Mouse (Mus musculus) kidney, embryonic 15.5 days (tissue): Measurements from ENCODE around the gene Defb13. TPM values are rescaled to one million over a fixed set of nuclear protein-coding genes. Genes with fewer than 3 reads are reported as not detected.

Experiments
- ATAC-seq: fragments of 200-750 bp; cut with Nextera tagmentation; replicated peaks from 2 replicates; pipeline ENCODE4 v1.8.0; 2017; ENCODE audit warnings: moderate TSS enrichment; ENCODE audit not compliant: low FRiP score
- H3K27ac ChIP-seq: fragments of 300-500 bp; sonication (generic); 2 replicates; pipeline ENCODE4 v1.5.1; 2015; ENCODE audit warnings: mild to moderate bottlenecking, inconsistent platforms
- H3K27me3 ChIP-seq: fragments of 300-500 bp; sonication (generic); 2 replicates; pipeline ENCODE4 v1.6.1; 2015; ENCODE audit warnings: inconsistent platforms
- H3K36me3 ChIP-seq: fragments of 300-500 bp; sonication (generic); 2 replicates; pipeline ENCODE4 v1.6.1; 2015; ENCODE audit warnings: inconsistent platforms
- H3K4me1 ChIP-seq: fragments of 300-500 bp; sonication (generic); 2 replicates; pipeline ENCODE4 v1.6.1; 2015; ENCODE audit warnings: inconsistent platforms
- H3K4me2 ChIP-seq: fragments of 300-500 bp; sonication (generic); 2 replicates; pipeline ENCODE4 v1.6.1; 2015; ENCODE audit warnings: moderate library complexity, mild to moderate bottlenecking, inconsistent platforms
- H3K4me3 ChIP-seq: fragments of 300-500 bp; sonication (generic); replicated peaks from 2 replicates; pipeline ENCODE4 v1.5.1; 2015; ENCODE audit warnings: mild to moderate bottlenecking, inconsistent platforms
- H3K9ac ChIP-seq: fragments of 300-500 bp; sonication (generic); 2 replicates; pipeline ENCODE4 v1.6.1; 2015; ENCODE audit warnings: mild to moderate bottlenecking, inconsistent platforms
- H3K9me3 ChIP-seq: fragments of 300-500 bp; sonication (generic); replicated peaks from 2 replicates; pipeline ENCODE4 v1.6.1; 2016; ENCODE audit warnings: inconsistent platforms
- WGBS: fragments of 180-500 bp; shearing (Covaris S2); methylation state at CpG from one replicate; pipeline ENCODE4 v1.1.7; 2015; ENCODE audit warnings: mixed read lengths; 5-methylcytosine and 5-hydroxymethylcytosine counted together
- polyA plus RNA-seq: library from polyadenylated mRNA; unstranded; fragments of >200 nt; fragmentation: Nextera tagmentation; extraction: Ambion mirVana; gene quantifications from 2 replicates; pipeline ENCODE4 v1.2.1, GENCODE M21; 2015

Defb13 gene
- polyA plus RNA-seq, 1 experiment from 2014 or later: not detected

GRCm38 (mm10) chr8:21966646-21967045 is 20.1 kb downstream of the Defb13 start:
- no peak overlapping the region for H3K9ac ChIP-seq
- H3K4me1 ChIP-seq: no peaks in the 10 kb centered on the region
- 81% methylated on average over 1 of the region's 1 CpGs for WGBS
- H3K27me3 ChIP-seq: no peaks in the 10 kb centered on the region
- H3K9me3 ChIP-seq: no peaks in the 10 kb centered on the region
- H3K4me3 ChIP-seq: no peak overlapping the region
- H3K36me3 ChIP-seq: no peaks in the 10 kb centered on the region
- H3K27ac ChIP-seq: no peak overlapping the region
- no peak overlapping the region for H3K4me2 ChIP-seq
- no peak for ATAC-seq

GRCm38 (mm10) chr8:21969475-21969874 is 22.9 kb downstream of the Defb13 start, which contains the start of gene Ccdc70:
Gene Ccdc70 (plus strand): TSS chr8:21969775.
- no peaks in the 10 kb centered on the region for H3K27me3 ChIP-seq
- H3K4me2 ChIP-seq: no peak within 1 kb of the TSS
- no peaks in the 10 kb centered on the region for H3K36me3 ChIP-seq
- no peaks in the 10 kb centered on the region for H3K9me3 ChIP-seq
- ATAC-seq: no peak
- H3K4me1 ChIP-seq: no peaks in the 10 kb centered on the region
- WGBS: 96% methylated on average over 3 of the region's 3 CpGs
- no peak within 1 kb of the TSS for H3K27ac ChIP-seq
- H3K4me3 ChIP-seq: no peak within 1 kb of the TSS
- no peak within 1 kb of the TSS for H3K9ac ChIP-seq

GRCm38 (mm10) chr8:21978193-21978592 is 31.6 kb downstream of the Defb13 start:
- no peak for ATAC-seq
- WGBS: 63% methylated on average over 4 of the region's 4 CpGs
- Histone ChIP-seq H3K4me3 (no peak overlapping the region), H3K4me1 (no peaks in the 10 kb centered on the region), H3K36me3 (no peaks in the 10 kb centered on the region), H3K9ac (no peak overlapping the region), H3K4me2 (no peak overlapping the region), H3K9me3 (no peaks in the 10 kb centered on the region), H3K27me3 (no peaks in the 10 kb centered on the region), H3K27ac (no peak overlapping the region)

GRCm38 (mm10) chr8:21981664-21982337 is 35.2 kb downstream of the Defb13 start:
- no peaks in the 10 kb centered on the region for H3K4me1 ChIP-seq
- no peaks in the 10 kb centered on the region for H3K36me3 ChIP-seq
- H3K27me3 ChIP-seq: no peaks in the 10 kb centered on the region
- no peak overlapping the region for H3K27ac ChIP-seq
- H3K9me3 ChIP-seq: no peaks in the 10 kb centered on the region
- H3K4me2 ChIP-seq: no peak overlapping the region
- no peak overlapping the region for H3K4me3 ChIP-seq
- ATAC-seq: no peak
- no peak overlapping the region for H3K9ac ChIP-seq
- WGBS: 65% methylated on average over 8 of the region's 8 CpGs

GRCm38 (mm10) chr8:21992184-21992583 is 45.6 kb downstream of the Defb13 start:
- 23% methylated on average over 6 of the region's 6 CpGs for WGBS
- H3K9me3 ChIP-seq: no peaks in the 10 kb centered on the region
- peak; percentile 82; the same call in 1 of the 2 replicates for ATAC-seq

GRCm38 (mm10) chr8:21995181-21995580 is 48.6 kb downstream of the Defb13 start:
- H3K36me3 ChIP-seq: no peaks in the 10 kb centered on the region
- no peaks in the 10 kb centered on the region for H3K4me1 ChIP-seq
- no peaks in the 10 kb centered on the region for H3K9me3 ChIP-seq
- no peak overlapping the region for H3K9ac ChIP-seq
- no peak overlapping the region for H3K27ac ChIP-seq
- no peak for ATAC-seq
- no peak overlapping the region for H3K4me2 ChIP-seq
- 49% methylated on average over 3 of the region's 3 CpGs for WGBS
- H3K4me3 ChIP-seq: no peak overlapping the region
- no peaks in the 10 kb centered on the region for H3K27me3 ChIP-seq

More at GRCm38 (mm10) chr8:21992184-21992583, 45.6 kb downstream of the Defb13 start:
- Histone ChIP-seq H3K27ac (no peak overlapping the region), H3K4me2 (no peak overlapping the region), H3K36me3 (no peaks in the 10 kb centered on the region), H3K9ac (no peak overlapping the region), H3K4me3 (no peak overlapping the region), H3K4me1 (no peaks in the 10 kb centered on the region), H3K27me3 (no peaks in the 10 kb centered on the region)

Other genes with a start within 250 kb of the Defb13 start
- gene AY761184, start 243.1 kb upstream of the Defb13 start, polyA plus RNA-seq: not detected in 2 replicates
- not detected in 2 replicates for gene Defa24, start 212.3 kb upstream of the Defb13 start, polyA plus RNA-seq
- gene Defb50, start 123.2 kb upstream of the Defb13 start, polyA plus RNA-seq: not detected in 2 replicates
- gene Defb2, start 106.8 kb upstream of the Defb13 start, polyA plus RNA-seq: not detected in 2 replicates
- not detected in 2 replicates for gene Defb10, start 87.9 kb upstream of the Defb13 start, polyA plus RNA-seq
- not detected in 2 replicates for gene Defb9, start 61.3 kb upstream of the Defb13 start, polyA plus RNA-seq
- gene Defb11, start 40.4 kb upstream of the Defb13 start, polyA plus RNA-seq: 0.65 TPM in 1 of 2 replicates, not detected in the other
- not detected in 2 replicates for gene Defb15, start 14.1 kb upstream of the Defb13 start, polyA plus RNA-seq
- not detected in 2 replicates for gene Defb35, start 8.4 kb upstream of the Defb13 start, polyA plus RNA-seq
- gene Fam90a1a, start 12.0 kb downstream of the Defb13 start, polyA plus RNA-seq: not detected in 2 replicates
- gene Ccdc70, start 23.0 kb downstream of the Defb13 start, polyA plus RNA-seq: not detected in 2 replicates
- gene Atp7b, start 113.5 kb downstream of the Defb13 start, polyA plus RNA-seq: 0.68 and 0.96 TPM in 2 replicates
- gene Alg11, start 114.0 kb downstream of the Defb13 start, polyA plus RNA-seq: 33.2 and 36.2 TPM in 2 replicates
- 0.28 and 0.38 TPM in 2 replicates for gene Nek5, start 178.3 kb downstream of the Defb13 start, polyA plus RNA-seq
- gene Nek3, start 219.7 kb downstream of the Defb13 start, polyA plus RNA-seq: 4.8 and 5.5 TPM in 2 replicates
- gene Ckap2, start 239.1 kb downstream of the Defb13 start, polyA plus RNA-seq: 39.9 and 41.7 TPM in 2 replicates
- 38.3 and 40.6 TPM in 2 replicates for gene Vps36, start 246.0 kb downstream of the Defb13 start, polyA plus RNA-seq